Mouse (Mus musculus): ENCODE data around the gene Rsph1.

Gene Rsph1

GRCm38 (mm10) chr17:31304895-31305775 lies 28.0 kb upstream of the Rsph1 start:
- no peak for DNase-seq (ENCODE audit: low spot score)

- DNase-seq (ENCODE audit: low spot score), result no peak
Measured at GRCm38 (mm10) chr17:31303401-31303800, 26.2 kb upstream of the Rsph1 start.

- DNase-seq (ENCODE audit: low spot score), result no peak
Measured at GRCm38 (mm10) chr17:31300736-31301135, 23.6 kb upstream of the Rsph1 start.

GRCm38 (mm10) chr17:31299981-31300380 lies 22.8 kb upstream of the Rsph1 start:
- no peak for DNase-seq (ENCODE audit: low spot score)

- no peak for DNase-seq (ENCODE audit: low spot score)
Measured at GRCm38 (mm10) chr17:31298419-31299209, 21.4 kb upstream of the Rsph1 start.

GRCm38 (mm10) chr17:31297521-31297939 lies 20.3 kb upstream of the Rsph1 start:
- DNase-seq (ENCODE audit: low spot score), result no peak

- DNase-seq (ENCODE audit: low spot score), result no peak
Measured at GRCm38 (mm10) chr17:31295892-31296781, 19.0 kb upstream of the Rsph1 start.

- DNase-seq (ENCODE audit: low spot score), result no peak
Measured at GRCm38 (mm10) chr17:31295215-31295891, 18.2 kb upstream of the Rsph1 start.

- DNase-seq (ENCODE audit: low spot score), result no peak
Measured at GRCm38 (mm10) chr17:31294363-31295214, 17.4 kb upstream of the Rsph1 start.

GRCm38 (mm10) chr17:31290859-31291258 lies 13.7 kb upstream of the Rsph1 start:
- DNase-seq (ENCODE audit: low spot score), result no peak

- DNase-seq (ENCODE audit: low spot score), result no peak
Measured at GRCm38 (mm10) chr17:31290311-31290710, 13.1 kb upstream of the Rsph1 start.

GRCm38 (mm10) chr17:31288999-31289726 lies 12.0 kb upstream of the Rsph1 start:
- no peak for DNase-seq (ENCODE audit: low spot score)

GRCm38 (mm10) chr17:31287216-31287615 lies 10.0 kb upstream of the Rsph1 start:
- DNase-seq (ENCODE audit: low spot score), result no peak

- no peak for DNase-seq (ENCODE audit: low spot score)
Measured at GRCm38 (mm10) chr17:31286492-31286891, 9.3 kb upstream of the Rsph1 start, which contains the start of gene Slc37a1. Gene Slc37a1 (plus strand): TSS chr17:31286792.

GRCm38 (mm10) chr17:31285867-31286266 lies 8.7 kb upstream of the Rsph1 start:
- no peak for DNase-seq (ENCODE audit: low spot score)

- no peak for DNase-seq (ENCODE audit: low spot score)
Measured at GRCm38 (mm10) chr17:31282687-31283053, 5.5 kb upstream of the Rsph1 start.

- no peak for DNase-seq (ENCODE audit: low spot score)
Measured at GRCm38 (mm10) chr17:31281830-31282686, 4.9 kb upstream of the Rsph1 start.

- DNase-seq (ENCODE audit: low spot score), result no peak
Measured at GRCm38 (mm10) chr17:31280269-31280668, 3.1 kb upstream of the Rsph1 start.

- DNase-seq (ENCODE audit: low spot score), result no peak
Measured at GRCm38 (mm10) chr17:31279541-31279940, 2.4 kb upstream of the Rsph1 start.
